Mouse (Mus musculus) kidney, postnatal 0 days (tissue): ENCODE results near the gene Pold4. TPM values are rescaled to one million over a fixed set of nuclear protein-coding genes. Genes with fewer than 3 reads are reported as not detected.

Experiments used
- ATAC-seq: fragments of 200-750 bp; cut with Nextera tagmentation; replicated peaks from 2 replicates; pipeline ENCODE4 v1.8.0; 2017; ENCODE audit warnings: low read depth, moderate number of reproducible peaks, moderate TSS enrichment, moderate library complexity; ENCODE audit not compliant: low FRiP score
- DNase-seq: peaks from one replicate; pipeline ENCODE4 v3.0.0-alpha.2; 2016; ENCODE audit warnings: low spot score
- H3K27ac ChIP-seq: fragments of 300-500 bp; sonication (generic); 2 replicates; pipeline ENCODE4 v1.5.1; 2014; ENCODE audit warnings: mild to moderate bottlenecking
- H3K27me3 ChIP-seq: fragments of 300-500 bp; sonication (generic); 2 replicates; pipeline ENCODE4 v1.6.1; 2014; ENCODE audit warnings: low read length, mixed read lengths; ENCODE audit not compliant: insufficient read depth
- H3K36me3 ChIP-seq: fragments of 300-500 bp; sonication (generic); 2 replicates; pipeline ENCODE4 v1.6.1; 2014; ENCODE audit warnings: low read length, mixed read lengths; ENCODE audit not compliant: insufficient read depth
- H3K4me1 ChIP-seq: fragments of 300-500 bp; sonication (generic); replicated peaks from 2 replicates; pipeline ENCODE4 v1.6.1; 2014; ENCODE audit warnings: antibody characterized with exemption, low read length, mixed read lengths; ENCODE audit not compliant: insufficient read depth
- H3K4me2 ChIP-seq: fragments of 300-500 bp; sonication (generic); 2 replicates; pipeline ENCODE4 v1.6.1; 2014; ENCODE audit warnings: mild to moderate bottlenecking, low read length, moderate library complexity, mixed read lengths
- H3K4me3 ChIP-seq: fragments of 300-500 bp; sonication (generic); replicated peaks from 2 replicates; pipeline ENCODE4 v1.5.1; 2014; ENCODE audit warnings: low read depth, low read length
- H3K9ac ChIP-seq: fragments of 300-500 bp; sonication (generic); 2 replicates; pipeline ENCODE4 v1.6.1; 2014; ENCODE audit warnings: low read depth, low read length
- H3K9me3 ChIP-seq: fragments of 300-500 bp; sonication (generic); replicated peaks from 2 replicates; pipeline ENCODE4 v1.6.1; 2016; ENCODE audit warnings: low read length, inconsistent platforms, mixed read lengths
- CTCF ChIP-seq: IDR thresholded peaks from 2 replicates; pipeline ENCODE4 v1.5.1; 2016; ENCODE audit warnings: antibody characterized with exemption, low read depth, mild to moderate bottlenecking, moderate library complexity
- WGBS: fragments of 180-500 bp; shearing (Covaris S2); extraction: QIAGEN DNeasy Blood & Tissue Kit; methylation state at CpG from one replicate; pipeline ENCODE4 v1.1.7; 2014; 5-methylcytosine and 5-hydroxymethylcytosine counted together
- polyA plus RNA-seq: library from polyadenylated mRNA; unstranded; fragments of >200 nt; fragmentation: Nextera tagmentation; extraction: Ambion mirVana; gene quantifications from 2 replicates; pipeline ENCODE4 v1.2.1, GENCODE M21; 2015

Gene Pold4
- 40.9 and 43.6 TPM in 2 replicates for polyA plus RNA-seq

GRCm38 (mm10) chr19:4231253-4232185 lies at the start of gene Pold4:
Gene Pold4, plus strand, starts transcription at chr19:4231899.
- Histone ChIP-seq H3K27me3 (no peaks in the 10 kb centered on the region; the same call in 1 of the 2 replicates), H3K9me3 (no peaks in the 10 kb centered on the region), H3K4me1 (peaks cover 20% of the 10 kb centered on the region), H3K36me3 (no peaks in the 10 kb centered on the region), H3K4me3 (peak within 1 kb of the TSS; percentile 41), H3K27ac (peak within 1 kb of the TSS; percentile 93), H3K4me2 (peak within 1 kb of the TSS; percentile 63), H3K9ac (peak within 1 kb of the TSS; percentile 51)
- WGBS: 10% methylated on average over 26 of the region's 26 CpGs
- no peak for TF ChIP-seq CTCF
- peak; percentile 81 for ATAC-seq
- peak; percentile 99 for DNase-seq

GRCm38 (mm10) chr19:4183689-4184088 lies 48.0 kb upstream of the Pold4 start:
- no peak for TF ChIP-seq CTCF
- no peak overlapping the region for H3K9ac ChIP-seq
- no peaks in the 10 kb centered on the region for H3K9me3 ChIP-seq
- peaks cover 9% of the 10 kb centered on the region for H3K4me1 ChIP-seq
- H3K27ac ChIP-seq: no peak overlapping the region
- 92% methylated on average over 2 of the region's 2 CpGs for WGBS
- H3K4me3 ChIP-seq: no peak overlapping the region
- no peaks in the 10 kb centered on the region for H3K36me3 ChIP-seq
- DNase-seq (no peak), ATAC-seq (no peak)
- H3K4me2 ChIP-seq: no peak overlapping the region
- no peaks in the 10 kb centered on the region for H3K27me3 ChIP-seq

GRCm38 (mm10) chr19:4184976-4185975 lies 46.4 kb upstream of the Pold4 start:
- Histone ChIP-seq H3K4me3 (no peak overlapping the region), H3K36me3 (no peaks in the 10 kb centered on the region), H3K9me3 (no peaks in the 10 kb centered on the region), H3K4me1 (peaks cover 9% of the 10 kb centered on the region), H3K27me3 (no peaks in the 10 kb centered on the region), H3K4me2 (no peak overlapping the region), H3K9ac (peak overlapping the region; percentile 14; the same call in 1 of the 2 replicates), H3K27ac (peak overlapping the region; percentile 63; the same call in 1 of the 2 replicates)
- ATAC-seq (no peak; the same call in 1 of the 2 replicates), DNase-seq (no peak)
- TF ChIP-seq CTCF: no peak
- WGBS: 41% methylated on average over 15 of the region's 15 CpGs

GRCm38 (mm10) chr19:4187303-4187702 lies 44.4 kb upstream of the Pold4 start:
- H3K27me3 ChIP-seq: no peaks in the 10 kb centered on the region
- 63% methylated on average over 3 of the region's 3 CpGs for WGBS
- H3K9ac ChIP-seq: no peak overlapping the region
- no peak for ATAC-seq
- no peak for TF ChIP-seq CTCF
- H3K36me3 ChIP-seq: no peaks in the 10 kb centered on the region
- DNase-seq: no peak
- H3K27ac ChIP-seq: no peak overlapping the region
- no peaks in the 10 kb centered on the region for H3K9me3 ChIP-seq
- peaks cover 22% of the 10 kb centered on the region for H3K4me1 ChIP-seq
- no peak overlapping the region for H3K4me2 ChIP-seq
- H3K4me3 ChIP-seq: no peak overlapping the region

GRCm38 (mm10) chr19:4189051-4189620 lies 42.6 kb upstream of the Pold4 start:
- no peak overlapping the region for H3K27ac ChIP-seq
- no peak for TF ChIP-seq CTCF
- H3K4me1 ChIP-seq: peaks cover 28% of the 10 kb centered on the region
- DNase-seq (no peak), ATAC-seq (no peak)
- no peak overlapping the region for H3K4me3 ChIP-seq
- peaks cover 4% of the 10 kb centered on the region for H3K36me3 ChIP-seq
- H3K9ac ChIP-seq: no peak overlapping the region
- H3K4me2 ChIP-seq: no peak overlapping the region
- 90% methylated on average over 12 of the region's 12 CpGs for WGBS
- no peaks in the 10 kb centered on the region for H3K27me3 ChIP-seq
- H3K9me3 ChIP-seq: no peaks in the 10 kb centered on the region
